Mouse (Mus musculus): ENCODE results near the gene Mmp24.

Mmp24 gene

DNA sequence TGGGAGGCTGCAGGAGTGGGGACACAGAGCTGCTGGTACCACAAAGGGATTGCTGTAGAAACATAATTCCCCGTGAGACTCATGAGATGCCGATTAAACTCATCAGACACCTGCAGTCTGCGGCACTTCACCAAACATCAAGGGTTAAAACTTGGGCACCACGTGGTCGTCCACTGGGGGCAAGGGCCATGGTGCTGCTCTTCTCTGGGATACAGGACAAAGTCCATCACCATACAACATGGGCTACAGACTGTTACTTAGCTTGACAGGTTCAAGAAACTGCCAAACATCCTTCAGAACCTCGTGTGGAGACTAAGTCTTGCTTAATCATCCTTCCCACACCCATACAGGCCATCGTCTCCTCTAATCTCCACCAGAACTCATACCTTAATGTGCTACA, 85.0 kb downstream of the Mmp24 start:
- no peak for DNase-seq (ENCODE audit: low spot score)

DNA sequence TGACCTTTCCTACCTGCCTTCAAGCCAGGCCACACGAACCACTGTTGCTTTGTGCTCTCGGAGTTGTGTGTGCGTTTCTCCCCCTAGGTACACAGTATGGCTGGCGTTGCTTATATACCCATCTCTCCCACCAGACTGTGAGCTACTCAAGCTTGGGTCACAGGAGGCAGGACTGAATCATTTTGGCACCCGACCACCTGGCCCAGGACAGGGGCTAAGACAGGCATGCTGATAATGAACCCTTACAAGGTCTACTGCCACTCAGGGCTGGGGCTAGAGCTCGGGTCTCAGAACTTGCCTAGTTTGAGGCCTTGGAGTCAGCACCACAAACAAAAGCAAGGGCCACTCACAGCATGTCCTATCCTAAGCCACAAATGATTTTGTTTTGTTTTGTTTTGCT, 86.4 kb downstream of the Mmp24 start:
- no peak for DNase-seq (ENCODE audit: low spot score)

DNA sequence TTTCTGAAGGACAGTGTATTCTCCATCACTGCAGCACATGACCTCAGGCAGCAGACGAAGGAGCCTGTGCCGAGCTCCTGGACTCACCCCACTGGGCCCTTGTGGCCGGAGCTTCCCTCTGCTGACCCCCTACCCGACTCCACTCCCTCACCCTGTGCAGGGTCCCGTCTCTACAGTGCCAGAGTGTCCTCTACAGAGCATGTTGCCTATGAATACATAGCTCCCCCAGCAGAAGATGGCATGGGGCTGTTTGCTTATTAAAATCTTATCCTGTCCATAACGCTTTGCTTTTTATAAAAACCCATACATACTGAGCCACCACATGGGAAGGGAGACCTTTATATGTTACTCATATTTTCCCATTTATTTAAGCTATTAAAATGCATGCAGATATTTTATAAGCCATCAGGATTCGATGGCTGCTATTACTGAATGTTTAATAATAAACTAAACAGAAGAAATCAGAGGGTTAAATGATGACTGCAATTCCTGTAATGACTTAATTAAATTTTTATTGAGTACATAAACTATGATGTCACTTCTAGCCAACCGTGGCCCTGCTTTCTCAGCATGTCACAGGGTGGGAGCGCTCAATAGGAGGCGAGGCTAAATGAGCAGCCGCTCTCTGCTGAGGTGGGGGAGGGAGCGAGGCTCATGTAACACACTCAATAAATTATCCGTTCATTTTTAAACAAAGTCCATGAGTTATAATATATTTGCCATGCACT, 87.6 kb downstream of the Mmp24 start:
- DNase-seq (ENCODE audit: low spot score): no peak

DNA sequence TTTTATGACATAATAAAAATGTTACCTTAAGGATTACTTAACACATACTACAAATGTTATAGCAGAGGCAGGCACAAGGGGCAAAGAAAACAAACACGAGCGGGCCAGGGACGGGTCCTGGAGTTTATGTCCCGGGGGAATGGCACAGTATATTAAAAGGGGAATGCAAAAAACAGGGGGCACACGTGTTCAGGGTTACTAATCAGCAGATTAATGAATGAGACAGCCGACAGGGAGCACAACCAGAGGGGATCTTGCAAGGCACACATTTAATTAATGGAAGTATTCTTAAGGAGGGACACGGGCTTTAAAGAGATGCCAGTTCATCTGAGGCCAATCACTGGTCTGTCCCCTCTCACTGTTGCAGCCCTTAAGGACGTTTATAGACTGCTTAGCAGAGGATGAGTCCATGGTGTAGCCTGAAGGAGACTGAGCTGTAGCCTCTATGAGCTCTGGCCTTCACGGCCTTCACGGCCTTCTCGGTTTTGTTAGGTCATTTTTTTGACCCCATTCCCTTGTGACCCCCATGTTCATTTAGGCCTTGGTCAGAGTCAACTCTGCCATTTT, 88.2 kb downstream of the Mmp24 start:
- DNase-seq (ENCODE audit: low spot score): no peak

Data from lung, postnatal 25 days (tissue).